Mouse (Mus musculus): ENCODE measurements around the gene Eif2s3x. TPM values are rescaled to one million over a fixed set of nuclear protein-coding genes. Genes with fewer than 3 reads are reported as not detected.
"Not testable (repeated sequence)": the region's sequence is repeated elsewhere in the genome, so short reads cannot be mapped to it uniquely, and the experiment has no call there.

Gene Eif2s3x
- polyA plus RNA-seq, 1 experiment from 2014 or later: 37.6 TPM

- H3K9me3 ChIP-seq (replicated peaks; ENCODE audit: control insufficient read depth, low read length): no peaks in the 10 kb centered on the region; the same call in 1 of the 2 replicates
- no peaks in the 10 kb centered on the region for H3K4me1 ChIP-seq (ENCODE audit: control insufficient read depth, low read depth, low read length)
- ATAC-seq (ENCODE audit: low read depth): 0 out of 2 replicates have a peak, but pooled peaks have one; percentile 35
- H3K4me3 ChIP-seq (ENCODE audit: low read depth, low read length): no peak overlapping the region
- no peak overlapping the region for H3K27ac ChIP-seq (ENCODE audit: low read length)
- no peak overlapping the region for H3K9ac ChIP-seq (ENCODE audit: low read depth, low read length)
- no peak overlapping the region for H3K4me2 ChIP-seq (ENCODE audit: low read depth, low read length)
- WGBS (ENCODE audit: insufficient replicate concordance): 71% methylated on average over 5 of the region's 5 CpGs
- peaks cover 44% of the 10 kb centered on the region for H3K36me3 ChIP-seq (ENCODE audit: control insufficient read depth, insufficient read depth)
- no peaks in the 10 kb centered on the region for H3K27me3 ChIP-seq (ENCODE audit: control insufficient read depth, insufficient read depth, low read depth, low read length)
Observed at GRCm38 (mm10) chrX:94197789-94198188, 14.9 kb downstream of the Eif2s3x start.

DNA sequence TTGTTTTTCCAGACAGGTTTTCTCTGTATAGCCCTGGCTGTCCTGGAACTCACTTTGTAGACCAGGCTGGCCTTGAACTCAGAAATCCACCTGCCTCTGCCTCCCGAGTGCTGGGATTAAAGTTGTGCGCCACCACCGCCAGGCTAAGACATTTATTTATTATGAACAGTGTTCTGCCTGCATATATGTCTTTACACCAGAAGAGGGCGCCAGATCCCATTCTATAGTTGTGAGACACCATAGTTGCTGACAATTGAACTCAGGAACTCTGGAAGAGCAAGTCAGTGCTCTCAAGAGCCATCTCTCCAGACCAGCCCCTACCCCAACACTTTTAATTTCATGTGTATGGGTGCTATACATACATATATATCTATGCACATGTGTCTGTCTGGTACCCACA is 18.8 kb downstream of the Eif2s3x start:
- H3K9me3 ChIP-seq (replicated peaks; ENCODE audit: control insufficient read depth, low read length); ATAC-seq (ENCODE audit: low read depth); H3K27ac ChIP-seq (ENCODE audit: low read length); H3K4me1 ChIP-seq (ENCODE audit: control insufficient read depth, low read depth, low read length); H3K4me3 ChIP-seq (ENCODE audit: low read depth, low read length); H3K4me2 ChIP-seq (ENCODE audit: low read depth, low read length); H3K9ac ChIP-seq (ENCODE audit: low read depth, low read length); H3K27me3 ChIP-seq (ENCODE audit: control insufficient read depth, insufficient read depth, low read depth, low read length): not testable (repeated sequence)
- 56% methylated on average over 4 of the region's 4 CpGs for WGBS (ENCODE audit: insufficient replicate concordance)
- peaks cover 29% of the 10 kb centered on the region for H3K36me3 ChIP-seq (ENCODE audit: control insufficient read depth, insufficient read depth)

- Histone ChIP-seq H3K4me1 (ENCODE audit: control insufficient read depth, low read depth, low read length) (no peaks in the 10 kb centered on the region), H3K4me2 (ENCODE audit: low read depth, low read length) (no peak overlapping the region), H3K9me3 (replicated peaks; ENCODE audit: control insufficient read depth, low read length) (no peaks in the 10 kb centered on the region), H3K27me3 (ENCODE audit: control insufficient read depth, insufficient read depth, low read depth, low read length) (no peaks in the 10 kb centered on the region; the same call in 1 of the 2 replicates), H3K27ac (ENCODE audit: low read length) (no peak overlapping the region), H3K36me3 (ENCODE audit: control insufficient read depth, insufficient read depth) (no peaks in the 10 kb centered on the region), H3K4me3 (ENCODE audit: low read depth, low read length) (no peak overlapping the region), H3K9ac (ENCODE audit: low read depth, low read length) (no peak overlapping the region)
- 17% methylated on average over 1 of the region's 1 CpGs for WGBS (ENCODE audit: insufficient replicate concordance)
- no peak for ATAC-seq (ENCODE audit: low read depth)
Observed at GRCm38 (mm10) chrX:94185156-94185555, 27.5 kb downstream of the Eif2s3x start.

DNA sequence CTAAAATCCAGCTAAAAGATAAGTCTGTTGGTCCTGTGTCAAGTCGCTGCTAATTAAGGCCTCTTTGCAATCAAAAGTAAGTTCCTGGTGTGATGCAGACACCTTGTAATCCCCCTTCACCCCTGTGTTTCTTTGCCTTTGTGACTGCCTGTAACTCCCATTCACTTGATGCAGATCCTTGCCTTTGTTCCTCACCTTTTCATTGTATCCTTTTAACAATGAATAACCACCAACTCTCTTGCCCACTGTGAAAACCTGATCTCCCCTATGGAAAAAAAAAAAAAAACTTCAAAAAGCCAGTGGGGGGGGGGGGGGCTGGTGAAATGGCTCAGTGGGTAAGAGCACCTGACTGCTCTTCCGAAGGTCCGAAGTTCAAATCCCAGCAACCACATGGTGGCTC is 28.8 kb downstream of the Eif2s3x start:
- H3K27me3 ChIP-seq (ENCODE audit: control insufficient read depth, insufficient read depth, low read depth, low read length): no peaks in the 10 kb centered on the region; the same call in 1 of the 2 replicates
- no peak overlapping the region for H3K4me3 ChIP-seq (ENCODE audit: low read depth, low read length)
- no peaks in the 10 kb centered on the region for H3K4me1 ChIP-seq (ENCODE audit: control insufficient read depth, low read depth, low read length)
- no peak overlapping the region for H3K4me2 ChIP-seq (ENCODE audit: low read depth, low read length)
- H3K27ac ChIP-seq (ENCODE audit: low read length): no peak overlapping the region
- 26% methylated on average over 1 of the region's 3 CpGs for WGBS (ENCODE audit: insufficient replicate concordance)
- H3K9me3 ChIP-seq (replicated peaks; ENCODE audit: control insufficient read depth, low read length): no peaks in the 10 kb centered on the region
- ATAC-seq (ENCODE audit: low read depth): no peak
- no peaks in the 10 kb centered on the region for H3K36me3 ChIP-seq (ENCODE audit: control insufficient read depth, insufficient read depth)
- H3K9ac ChIP-seq (ENCODE audit: low read depth, low read length): no peak overlapping the region

DNA sequence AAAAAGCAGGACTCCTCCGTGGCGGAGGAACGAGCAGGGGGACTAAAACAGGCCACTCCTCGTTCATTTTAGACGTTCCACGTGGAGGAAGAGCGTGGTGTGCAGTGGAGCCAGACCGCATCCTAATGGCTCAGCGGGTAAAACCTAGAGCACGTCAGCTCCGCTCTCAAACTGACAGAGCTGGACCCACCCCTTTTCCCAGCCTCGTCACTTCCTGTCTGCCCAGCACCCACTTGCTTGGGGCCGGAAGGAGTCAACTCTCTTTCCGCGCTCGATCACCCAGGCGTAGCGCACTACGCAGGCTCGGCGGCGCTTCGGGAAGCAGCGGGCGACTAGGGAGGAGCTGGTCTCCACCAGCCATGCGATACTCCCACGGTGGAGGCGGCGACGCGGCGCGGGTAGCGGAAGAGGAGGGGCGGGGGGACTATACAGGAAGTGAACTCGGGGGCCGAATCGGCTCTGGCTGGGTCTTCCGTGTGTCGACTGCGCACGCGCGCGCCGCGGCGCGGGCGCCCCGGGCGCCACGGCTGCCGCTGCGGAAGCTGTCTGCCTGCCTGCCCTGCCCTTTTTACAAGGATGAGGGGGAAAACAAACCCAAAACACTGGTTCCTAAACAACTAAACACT is 34.8 kb downstream of the Eif2s3x start:
- peak overlapping the region; percentile 76 for H3K4me3 ChIP-seq (ENCODE audit: low read depth, low read length)
- peaks cover 2% of the 10 kb centered on the region for H3K4me1 ChIP-seq (ENCODE audit: control insufficient read depth, low read depth, low read length)
- H3K9ac ChIP-seq (ENCODE audit: low read depth, low read length): peak overlapping the region; percentile 81
- no peaks in the 10 kb centered on the region for H3K9me3 ChIP-seq (replicated peaks; ENCODE audit: control insufficient read depth, low read length)
- H3K27me3 ChIP-seq (ENCODE audit: control insufficient read depth, insufficient read depth, low read depth, low read length): no peaks in the 10 kb centered on the region; the same call in 1 of the 2 replicates
- H3K27ac ChIP-seq (ENCODE audit: low read length): peak overlapping the region; percentile 99
- no peaks in the 10 kb centered on the region for H3K36me3 ChIP-seq (ENCODE audit: control insufficient read depth, insufficient read depth)
- under 1% methylated on average over 54 of the region's 55 CpGs for WGBS (ENCODE audit: insufficient replicate concordance)
- peak overlapping the region; percentile 79 for H3K4me2 ChIP-seq (ENCODE audit: low read depth, low read length)
- peak; percentile 97 for ATAC-seq (ENCODE audit: low read depth)

- no peaks in the 10 kb centered on the region for H3K36me3 ChIP-seq (ENCODE audit: control insufficient read depth, insufficient read depth)
- H3K27ac ChIP-seq (ENCODE audit: low read length): no peak overlapping the region
- 44% methylated on average over 6 of the region's 6 CpGs for WGBS (ENCODE audit: insufficient replicate concordance)
- no peak overlapping the region for H3K4me3 ChIP-seq (ENCODE audit: low read depth, low read length)
- H3K4me2 ChIP-seq (ENCODE audit: low read depth, low read length): no peak overlapping the region
- no peak overlapping the region for H3K9ac ChIP-seq (ENCODE audit: low read depth, low read length)
- ATAC-seq (ENCODE audit: low read depth): no peak
- no peaks in the 10 kb centered on the region for H3K9me3 ChIP-seq (replicated peaks; ENCODE audit: control insufficient read depth, low read length)
- no peaks in the 10 kb centered on the region for H3K4me1 ChIP-seq (ENCODE audit: control insufficient read depth, low read depth, low read length)
- no peaks in the 10 kb centered on the region; the same call in 1 of the 2 replicates for H3K27me3 ChIP-seq (ENCODE audit: control insufficient read depth, insufficient read depth, low read depth, low read length)
Observed at GRCm38 (mm10) chrX:94169348-94169747, 43.3 kb downstream of the Eif2s3x start.

DNA sequence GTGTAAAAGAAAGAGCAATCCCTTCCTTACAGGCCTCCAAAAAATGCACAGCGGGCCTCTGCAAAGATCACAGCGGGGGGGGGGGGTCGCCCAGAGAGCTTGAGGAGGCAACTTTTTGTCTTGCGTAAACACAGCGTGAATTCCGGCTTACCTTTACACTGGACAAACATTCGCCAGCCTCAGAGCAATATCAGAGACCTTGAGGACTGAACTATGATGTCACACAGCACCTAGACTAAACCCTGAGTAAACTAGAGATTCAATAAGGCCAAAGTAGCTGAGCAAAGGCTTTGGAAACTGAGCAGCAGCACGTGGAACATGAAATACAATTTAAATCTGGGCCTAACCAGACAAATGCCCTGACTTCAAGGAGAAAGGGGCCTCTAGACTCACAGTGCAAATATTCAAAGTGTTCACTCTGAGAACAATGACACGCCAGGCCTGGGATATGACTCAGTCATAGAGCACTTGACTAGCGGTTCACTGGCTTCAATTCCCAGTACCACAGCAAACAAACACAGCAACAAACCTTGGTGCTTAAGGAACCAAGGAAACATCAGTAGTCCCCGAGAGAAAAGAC is 60.3 kb downstream of the Eif2s3x start:
- Histone ChIP-seq H3K4me2 (ENCODE audit: low read depth, low read length) (no peak overlapping the region), H3K4me3 (ENCODE audit: low read depth, low read length) (no peak overlapping the region), H3K4me1 (ENCODE audit: control insufficient read depth, low read depth, low read length) (no peaks in the 10 kb centered on the region), H3K9ac (ENCODE audit: low read depth, low read length) (no peak overlapping the region), H3K27me3 (ENCODE audit: control insufficient read depth, insufficient read depth, low read depth, low read length) (peaks cover 8% of the 10 kb centered on the region; the same call in 1 of the 2 replicates), H3K36me3 (ENCODE audit: control insufficient read depth, insufficient read depth) (no peaks in the 10 kb centered on the region), H3K9me3 (replicated peaks; ENCODE audit: control insufficient read depth, low read length) (no peaks in the 10 kb centered on the region), H3K27ac (ENCODE audit: low read length) (no peak overlapping the region)
- WGBS (ENCODE audit: insufficient replicate concordance): 45% methylated on average over 11 of the region's 11 CpGs
- ATAC-seq (ENCODE audit: low read depth): no peak

GRCm38 (mm10) chrX:94150471-94150870 is 62.2 kb downstream of the Eif2s3x start:
- H3K27ac ChIP-seq (ENCODE audit: low read length): no peak overlapping the region
- WGBS (ENCODE audit: insufficient replicate concordance): 68% methylated on average over 19 of the region's 19 CpGs
- no peak overlapping the region for H3K9ac ChIP-seq (ENCODE audit: low read depth, low read length)
- no peaks in the 10 kb centered on the region for H3K36me3 ChIP-seq (ENCODE audit: control insufficient read depth, insufficient read depth)
- H3K9me3 ChIP-seq (replicated peaks; ENCODE audit: control insufficient read depth, low read length): no peaks in the 10 kb centered on the region
- H3K4me2 ChIP-seq (ENCODE audit: low read depth, low read length): no peak overlapping the region
- no peak for ATAC-seq (ENCODE audit: low read depth)
- peaks cover 13% of the 10 kb centered on the region; the same call in 1 of the 2 replicates for H3K27me3 ChIP-seq (ENCODE audit: control insufficient read depth, insufficient read depth, low read depth, low read length)
- no peak overlapping the region for H3K4me3 ChIP-seq (ENCODE audit: low read depth, low read length)
- H3K4me1 ChIP-seq (ENCODE audit: control insufficient read depth, low read depth, low read length): no peaks in the 10 kb centered on the region

- 42% methylated on average over 7 of the region's 7 CpGs for WGBS (ENCODE audit: insufficient replicate concordance)
- Histone ChIP-seq H3K4me1 (ENCODE audit: control insufficient read depth, low read depth, low read length) (no peaks in the 10 kb centered on the region), H3K27ac (ENCODE audit: low read length) (no peak overlapping the region), H3K36me3 (ENCODE audit: control insufficient read depth, insufficient read depth) (no peaks in the 10 kb centered on the region), H3K9me3 (replicated peaks; ENCODE audit: control insufficient read depth, low read length) (no peaks in the 10 kb centered on the region), H3K27me3 (ENCODE audit: control insufficient read depth, insufficient read depth, low read depth, low read length) (peaks cover 10% of the 10 kb centered on the region), H3K9ac (ENCODE audit: low read depth, low read length) (no peak overlapping the region), H3K4me2 (ENCODE audit: low read depth, low read length) (no peak overlapping the region), H3K4me3 (ENCODE audit: low read depth, low read length) (no peak overlapping the region)
- no peak for ATAC-seq (ENCODE audit: low read depth)
Observed at GRCm38 (mm10) chrX:94142004-94142771, 70.5 kb downstream of the Eif2s3x start.

All from liver, embryonic 16.5 days (tissue).